Mouse (Mus musculus) limb, embryonic 11.5 days (tissue): Measurements from ENCODE around the gene Svop. TPM values are rescaled to one million over a fixed set of nuclear protein-coding genes. Genes with fewer than 3 reads are reported as not detected.

Experiments used
- ATAC-seq: fragments of 200-750 bp; cut with Nextera tagmentation; 2 replicates; pipeline ENCODE4 v1.8.0; 2017; ENCODE audit warnings: low read depth; ENCODE audit not compliant: insufficient number of reproducible peaks, low FRiP score, low TSS enrichment
- DNase-seq: peaks from one replicate; pipeline ENCODE4 v3.0.0-alpha.2; 2015; ENCODE audit warnings: low spot score
- H3K27ac ChIP-seq: fragments of 300-500 bp; sonication (generic); replicated peaks from 2 replicates; pipeline ENCODE4 v1.5.1; 2014; ENCODE audit warnings: low read depth, mild to moderate bottlenecking, low read length
- H3K27me3 ChIP-seq: fragments of 300-500 bp; sonication (generic); 2 replicates; pipeline ENCODE4 v1.6.1; 2014; ENCODE audit warnings: mild to moderate bottlenecking, low read length, mixed read lengths; ENCODE audit not compliant: control insufficient read depth, insufficient read depth
- H3K36me3 ChIP-seq: fragments of 300-500 bp; sonication (generic); 2 replicates; pipeline ENCODE4 v1.6.1; 2014; ENCODE audit warnings: mild to moderate bottlenecking, low read length, moderate library complexity, mixed read lengths; ENCODE audit not compliant: control insufficient read depth, insufficient read depth
- H3K4me1 ChIP-seq: fragments of 300-500 bp; sonication (generic); 2 replicates; pipeline ENCODE4 v1.6.1; 2014; ENCODE audit warnings: low read length, mixed read lengths; ENCODE audit not compliant: control insufficient read depth, insufficient read depth
- H3K4me2 ChIP-seq: fragments of 300-500 bp; sonication (generic); 2 replicates; pipeline ENCODE4 v1.6.1; 2014; ENCODE audit warnings: low read depth, mild to moderate bottlenecking, moderate library complexity; ENCODE audit not compliant: severe bottlenecking
- H3K4me3 ChIP-seq: fragments of 300-500 bp; sonication (generic); 2 replicates; pipeline ENCODE4 v1.5.1; 2014; ENCODE audit warnings: low read depth, low read length
- H3K9ac ChIP-seq: fragments of 300-500 bp; sonication (generic); 2 replicates; pipeline ENCODE4 v1.6.1; 2014; ENCODE audit warnings: mild to moderate bottlenecking, low read length
- H3K9me3 ChIP-seq: fragments of 300-500 bp; sonication (generic); 2 replicates; pipeline ENCODE4 v1.6.1; 2016; ENCODE audit warnings: low read length; ENCODE audit not compliant: control insufficient read depth
- WGBS: fragments of 180-500 bp; shearing (Covaris S2); extraction: QIAGEN DNeasy Blood & Tissue Kit; methylation state at CpG from one replicate; pipeline ENCODE4 v1.1.7; 2014; 5-methylcytosine and 5-hydroxymethylcytosine counted together
- polyA plus RNA-seq: library from polyadenylated mRNA; unstranded; fragments of >200 nt; fragmentation: Nextera tagmentation; extraction: Ambion mirVana; gene quantifications from 2 replicates; pipeline ENCODE4 v1.2.1, GENCODE M21; 2014

The Svop gene
- polyA plus RNA-seq, 1 experiment from 2014 or later, result 0.24 TPM

- no peak overlapping the region for H3K27ac ChIP-seq
- no peak for DNase-seq
- peaks cover 12% of the 10 kb centered on the region for H3K4me1 ChIP-seq
These were observed 107.8 kb downstream of the Svop start for GRCm38 (mm10) chr5:113983541-113983940.

GRCm38 (mm10) chr5:113981843-113982242, 109.5 kb downstream of the Svop start:
- no peak for ATAC-seq
- Histone ChIP-seq H3K4me3 (no peak overlapping the region), H3K4me1 (peaks cover 11% of the 10 kb centered on the region)

More at GRCm38 (mm10) chr5:113983541-113983940, 107.8 kb downstream of the Svop start:
- Histone ChIP-seq H3K36me3 (no peaks in the 10 kb centered on the region), H3K4me3 (no peak overlapping the region), H3K9me3 (no peaks in the 10 kb centered on the region; the same call in 1 of the 2 replicates), H3K9ac (no peak overlapping the region), H3K4me2 (no peak overlapping the region), H3K27me3 (no peaks in the 10 kb centered on the region)
- 74% methylated on average over 6 of the region's 6 CpGs for WGBS
- ATAC-seq, result no peak

GRCm38 (mm10) chr5:113981171-113981570, 110.2 kb downstream of the Svop start:
- no peaks in the 10 kb centered on the region for H3K36me3 ChIP-seq
- H3K4me1 ChIP-seq, result peaks cover 4% of the 10 kb centered on the region; the same call in 1 of the 2 replicates
- WGBS, result 81% methylated on average over 6 of the region's 6 CpGs

More at GRCm38 (mm10) chr5:113981843-113982242, 109.5 kb downstream of the Svop start:
- Histone ChIP-seq H3K27me3 (no peaks in the 10 kb centered on the region), H3K9me3 (no peaks in the 10 kb centered on the region; the same call in 1 of the 2 replicates), H3K4me2 (no peak overlapping the region), H3K9ac (no peak overlapping the region), H3K27ac (no peak overlapping the region), H3K36me3 (no peaks in the 10 kb centered on the region)
- DNase-seq, result no peak
- 77% methylated on average over 8 of the region's 8 CpGs for WGBS

GRCm38 (mm10) chr5:113980511-113980910, 110.9 kb downstream of the Svop start:
- Histone ChIP-seq H3K27ac (no peak overlapping the region), H3K9ac (no peak overlapping the region), H3K4me2 (no peak overlapping the region), H3K9me3 (no peaks in the 10 kb centered on the region; the same call in 1 of the 2 replicates), H3K36me3 (no peaks in the 10 kb centered on the region), H3K27me3 (no peaks in the 10 kb centered on the region), H3K4me1 (no peaks in the 10 kb centered on the region), H3K4me3 (no peak overlapping the region)
- DNase-seq (no peak), ATAC-seq (no peak)
- WGBS, result 83% methylated on average over 1 of the region's 1 CpGs

More at GRCm38 (mm10) chr5:113981171-113981570, 110.2 kb downstream of the Svop start:
- H3K9me3 ChIP-seq, result no peaks in the 10 kb centered on the region; the same call in 1 of the 2 replicates
- DNase-seq (no peak), ATAC-seq (no peak)
- no peak overlapping the region for H3K27ac ChIP-seq
- no peaks in the 10 kb centered on the region for H3K27me3 ChIP-seq
- H3K4me3 ChIP-seq, result no peak overlapping the region
- no peak overlapping the region for H3K4me2 ChIP-seq
- H3K9ac ChIP-seq, result no peak overlapping the region

GRCm38 (mm10) chr5:113977309-113977708, 114.1 kb downstream of the Svop start:
- no peaks in the 10 kb centered on the region for H3K9me3 ChIP-seq
- no peaks in the 10 kb centered on the region for H3K27me3 ChIP-seq
- no peaks in the 10 kb centered on the region for H3K36me3 ChIP-seq
- H3K4me1 ChIP-seq, result no peaks in the 10 kb centered on the region; the same call in 1 of the 2 replicates
- no peak overlapping the region for H3K27ac ChIP-seq
- no peak overlapping the region for H3K9ac ChIP-seq
- H3K4me2 ChIP-seq, result no peak overlapping the region
- DNase-seq (no peak), ATAC-seq (no peak)
- H3K4me3 ChIP-seq, result no peak overlapping the region
- 86% methylated on average over 8 of the region's 8 CpGs for WGBS

Other genes starting within 250 kb of the Svop start
- gene Coro1c, start 182.8 kb downstream of the Svop start, polyA plus RNA-seq, result 94.9 and 107 TPM in 2 replicates
- gene Ssh1, start 97.7 kb downstream of the Svop start, polyA plus RNA-seq, result 27.3 and 28.1 TPM in 2 replicates
- gene Dao, start 87.9 kb downstream of the Svop start, polyA plus RNA-seq, result not detected in 2 replicates
- 11.7 and 13.3 TPM in 2 replicates for gene Usp30, start 26.1 kb downstream of the Svop start, polyA plus RNA-seq
- 13.4 and 14.6 TPM in 2 replicates for gene Alkbh2, start 36.6 kb upstream of the Svop start, polyA plus RNA-seq
- 41.8 and 52.8 TPM in 2 replicates for gene Ung, start 38.8 kb upstream of the Svop start, polyA plus RNA-seq
- gene Acacb, start 55.0 kb upstream of the Svop start, polyA plus RNA-seq, result 2.1 and 4.5 TPM in 2 replicates
- gene Foxn4, start 182.2 kb upstream of the Svop start, polyA plus RNA-seq, result not detected in 2 replicates
- gene Myo1h, start 197.6 kb upstream of the Svop start, polyA plus RNA-seq, result 0.45 and 0.65 TPM in 2 replicates